Mouse (Mus musculus): Measurements from ENCODE around the gene Mrpl52.
A peak's percentile ranks its signal among the peaks of the same experiment; 100 is the strongest.

Gene Mrpl52

GRCm38 (mm10) chr14:54432837-54433830 lies 6.4 kb downstream of the Mrpl52 start:
- peak; percentile 44 for DNase-seq (ENCODE audit: low spot score)

- peak; percentile 17 for DNase-seq (ENCODE audit: low spot score)
These were observed 7.3 kb downstream of the Mrpl52 start for GRCm38 (mm10) chr14:54433941-54434531.

GRCm38 (mm10) chr14:54435194-54435918 lies 8.6 kb downstream of the Mrpl52 start:
- DNase-seq (ENCODE audit: low spot score) = no peak

- DNase-seq (ENCODE audit: low spot score) = no peak
These were observed 12.4 kb downstream of the Mrpl52 start for GRCm38 (mm10) chr14:54439155-54439554.

- no peak for DNase-seq (ENCODE audit: low spot score)
These were observed 12.9 kb downstream of the Mrpl52 start for GRCm38 (mm10) chr14:54439610-54440009.

GRCm38 (mm10) chr14:54440538-54440937 lies 13.8 kb downstream of the Mrpl52 start:
- no peak for DNase-seq (ENCODE audit: low spot score)

GRCm38 (mm10) chr14:54441365-54441764 lies 14.7 kb downstream of the Mrpl52 start:
- DNase-seq (ENCODE audit: low spot score) = no peak

GRCm38 (mm10) chr14:54442548-54442947 lies 15.8 kb downstream of the Mrpl52 start:
- DNase-seq (ENCODE audit: low spot score) = no peak

- DNase-seq (ENCODE audit: low spot score) = peak; percentile 50
These were observed 16.5 kb downstream of the Mrpl52 start for GRCm38 (mm10) chr14:54443196-54443595.

- peak; percentile 35 for DNase-seq (ENCODE audit: low spot score)
These were observed 17.3 kb downstream of the Mrpl52 start for GRCm38 (mm10) chr14:54443712-54444618.

GRCm38 (mm10) chr14:54445476-54445875 lies 18.8 kb downstream of the Mrpl52 start:
- DNase-seq (ENCODE audit: low spot score) = no peak

- no peak for DNase-seq (ENCODE audit: low spot score)
These were observed 26.9 kb downstream of the Mrpl52 start for GRCm38 (mm10) chr14:54453566-54453965.

- no peak for DNase-seq (ENCODE audit: low spot score)
These were observed 28.2 kb downstream of the Mrpl52 start for GRCm38 (mm10) chr14:54454669-54455528.

GRCm38 (mm10) chr14:54457907-54458569 lies 31.3 kb downstream of the Mrpl52 start:
- DNase-seq (ENCODE audit: low spot score) = no peak

GRCm38 (mm10) chr14:54462146-54462545 lies 35.4 kb downstream of the Mrpl52 start:
- no peak for DNase-seq (ENCODE audit: low spot score)

- DNase-seq (ENCODE audit: low spot score) = no peak
These were observed 36.6 kb downstream of the Mrpl52 start for GRCm38 (mm10) chr14:54463108-54463958.

GRCm38 (mm10) chr14:54463959-54464292 lies 37.2 kb downstream of the Mrpl52 start, which contains the start of gene Lrp10:
Gene Lrp10, plus strand, starts transcription at chr14:54464137.
- peak; percentile 89 for DNase-seq (ENCODE audit: low spot score)

GRCm38 (mm10) chr14:54464293-54465005 lies 37.7 kb downstream of the Mrpl52 start:
- peak; percentile 65 for DNase-seq (ENCODE audit: low spot score)
